22 mouse cellular contexts compared by ENCODE assay signal in the genomic region with DNA sequence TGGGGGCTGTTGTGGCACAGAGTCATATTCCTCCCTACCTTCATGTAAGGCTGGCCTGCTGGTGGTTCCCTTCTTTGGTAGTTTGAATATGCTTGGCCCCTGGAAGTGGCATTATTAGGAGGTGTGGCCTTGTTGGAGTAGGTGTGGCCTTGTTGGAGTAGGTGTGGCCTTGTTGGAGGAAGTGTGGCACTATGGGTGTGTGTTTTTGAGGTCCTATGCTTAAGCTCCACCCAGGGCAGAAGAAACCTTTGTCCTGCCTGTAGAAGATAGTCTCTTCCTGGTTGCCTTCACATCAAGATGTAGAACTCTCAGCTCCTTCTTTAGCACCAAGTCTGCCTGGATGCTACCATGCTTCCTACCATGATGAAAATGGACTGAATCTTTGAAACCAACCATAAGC. TPM values are rescaled to one million over a fixed set of nuclear protein-coding genes. Genes with fewer than 3 reads are reported as not detected.
DNase-seq lines count a peak whose midpoint lies in the region; ATAC-seq and TF ChIP-seq lines count a peak whose summit lies in the region.
"Had no signal": no experiment of that assay in that cellular context is flagged by ENCODE, and none has a peak within 500 bp of the region (broad histone marks: within the 10 kb centered on the region; RNA-seq: fewer than 3 reads in every experiment).

No protein-coding gene starts in this region.

- no peaks in the 10 kb centered on the region for H3K36me3 ChIP-seq in heart, embryonic 11.5 days (ENCODE audit: control insufficient read depth, insufficient read depth, low read length)
- peaks cover 0 to 12% of the 10 kb centered on the region in 2 experiments; a peak in 2 of 4 replicates for H3K36me3 ChIP-seq in MEL (ENCODE audit: control insufficient read depth in 1 of 2, insufficient read depth in 2 of 2, low read length in 2 of 2)
- no peaks in the 10 kb centered on the region for H3K36me3 ChIP-seq in intestine, postnatal 0 days (ENCODE audit: control insufficient read depth, insufficient read depth)
- H3K36me3 ChIP-seq in liver, embryonic 15.5 days (replicated peaks) = no peaks in the 10 kb centered on the region
- H3K36me3 ChIP-seq: forebrain, embryonic 15.5 days; hindbrain, embryonic 15.5 days had no signal

- TF ChIP-seq CTCF in MEL (IDR thresholded peaks at IDR 0.05 in 2 of 3, conservative IDR thresholded peaks at IDR 0.05 in 1 of 3; ENCODE audit: control insufficient read depth in 1 of 3, insufficient read depth in 1 of 3, low read depth in 2 of 3, low read length in 3 of 3, poor library complexity in 1 of 3, severe bottlenecking in 1 of 3) = no peak
- TF ChIP-seq CTCF in intestine, postnatal 0 days (IDR thresholded peaks at IDR 0.05; ENCODE audit: low read depth) = no peak

- no peak overlapping the region for H3K4me3 ChIP-seq in heart, embryonic 11.5 days (ENCODE audit: low read depth, low read length)
- H3K4me3 ChIP-seq in MEL (ENCODE audit: control insufficient read depth in 1 of 2, insufficient read depth in 1 of 2, low read depth in 2 of 2, low read length in 2 of 2) = no peak overlapping the region
- no peak overlapping the region for H3K4me3 ChIP-seq in intestine, postnatal 0 days (ENCODE audit: low read depth, low read length)
- no peak overlapping the region for H3K4me3 ChIP-seq in liver, embryonic 15.5 days (replicated peaks)
- H3K4me3 ChIP-seq: embryonic facial prominence, embryonic 10.5 days; forebrain, embryonic 15.5 days; hindbrain, embryonic 15.5 days; left cerebral cortex, adult 2 months had no signal

- peaks cover 31% of the 10 kb centered on the region for H3K4me1 ChIP-seq in heart, embryonic 11.5 days (ENCODE audit: control insufficient read depth, insufficient read depth, low read length)
- H3K4me1 ChIP-seq in MEL (ENCODE audit: control insufficient read depth in 1 of 2, insufficient read depth in 2 of 2, low read length in 2 of 2) = peaks cover 3 to 22% of the 10 kb centered on the region in 2 experiments
- 0 out of 2 replicates have a peak, but pooled peaks cover 3% of the 10 kb centered on the region for H3K4me1 ChIP-seq in intestine, postnatal 0 days (replicated peaks; ENCODE audit: control insufficient read depth, insufficient read depth, low read length)
- peaks cover 56% of the 10 kb centered on the region for H3K4me1 ChIP-seq in liver, embryonic 15.5 days (replicated peaks)

- H3K27ac ChIP-seq in heart, embryonic 11.5 days (ENCODE audit: low read depth, low read length) = peak overlapping the region; percentile 66; the same call in 1 of the 2 replicates
- H3K27ac ChIP-seq in MEL (ENCODE audit: control insufficient read depth, low read depth, low read length) = no peak overlapping the region
- H3K27ac ChIP-seq in intestine, postnatal 0 days (ENCODE audit: low read depth, low read length) = no peak overlapping the region
- H3K27ac ChIP-seq in liver, embryonic 15.5 days (replicated peaks) = peak overlapping the region; percentile 77
- H3K27ac ChIP-seq: embryonic facial prominence, embryonic 10.5 days; hindbrain, embryonic 15.5 days; kidney, postnatal 0 days; left cerebral cortex, adult 2 months had no signal

- no peak for TF ChIP-seq EP300 in MEL (IDR thresholded peaks at IDR 0.05; ENCODE audit: low read depth in 1 of 2, low read length in 2 of 2)

- no peak for TF ChIP-seq POLR2A in MEL (IDR thresholded peaks at IDR 0.05; ENCODE audit: control insufficient read depth in 1 of 2, insufficient read depth in 1 of 2, low read depth in 1 of 2, low read length in 2 of 2, poor library complexity in 1 of 2)

- no peak overlapping the region for H3K9ac ChIP-seq in heart, embryonic 11.5 days (ENCODE audit: low read depth, low read length)
- no peak overlapping the region for H3K9ac ChIP-seq in MEL (ENCODE audit: control insufficient read depth, low read depth, low read length, poor library complexity, severe bottlenecking)
- H3K9ac ChIP-seq in intestine, postnatal 0 days (ENCODE audit: low read depth, low read length) = no peak overlapping the region
- no peak overlapping the region for H3K9ac ChIP-seq in liver, embryonic 15.5 days
- H3K9ac ChIP-seq: forebrain, embryonic 15.5 days; hindbrain, embryonic 15.5 days had no signal

- peak; percentile 33; the same call in 1 of the 2 replicates for ATAC-seq in heart, embryonic 11.5 days (replicated peaks; ENCODE audit: insufficient number of reproducible peaks, low FRiP score, low TSS enrichment)
- 0 out of 2 replicates have a peak, but pooled peaks have one; percentile 25 for ATAC-seq in intestine, postnatal 0 days
- ATAC-seq in liver, embryonic 15.5 days (ENCODE audit: insufficient read depth) = peak; percentile 25
- ATAC-seq: forebrain, embryonic 15.5 days had no signal

- DNase-seq in heart, postnatal 25 days (ENCODE audit: low spot score) = no peak
- DNase-seq in MEL (ENCODE audit: low read depth, low spot score) = peak; percentile 43
- DNase-seq in thymus, postnatal 14 days = no peak
- DNase-seq in B cell, adult 2 months = no peak
- DNase-seq in kidney, postnatal 14 days = no peak
- DNase-seq: cerebellum, adult 8-10 months; gastrocnemius, postnatal 25 days; heart, postnatal 36 days; kidney, adult 11 months; left cerebral cortex, postnatal 4 days; lung, adult 18-20 months; lung, postnatal 14 days; right cerebral cortex, postnatal 4 days; thymus, adult 18-20 months had no signal

- intact Hi-C loops in heart, postnatal 25 days (cut with DNase I) = no loop called here

- 0 out of 2 replicates have a peak, but pooled peaks cover 2% of the 10 kb centered on the region for H3K9me3 ChIP-seq in heart, embryonic 11.5 days (replicated peaks; ENCODE audit: control insufficient read depth, low read length)
- no peaks in the 10 kb centered on the region for H3K9me3 ChIP-seq in MEL (replicated peaks; ENCODE audit: insufficient read depth, low read length)
- H3K9me3 ChIP-seq in intestine, postnatal 0 days (ENCODE audit: control insufficient read depth) = 0 out of 2 replicates have a peak, but pooled peaks cover under 1% of the 10 kb centered on the region
- H3K9me3 ChIP-seq in liver, embryonic 15.5 days (replicated peaks) = no peaks in the 10 kb centered on the region
- H3K9me3 ChIP-seq: forebrain, embryonic 15.5 days; hindbrain, embryonic 15.5 days had no signal

- no peaks in the 10 kb centered on the region for H3K79me2 ChIP-seq in MEL (ENCODE audit: control insufficient read depth, insufficient read depth, low read length, poor library complexity)

- peak overlapping the region; percentile 14; the same call in 1 of the 2 replicates for H3K4me2 ChIP-seq in heart, embryonic 11.5 days
- H3K4me2 ChIP-seq in intestine, postnatal 0 days (replicated peaks; ENCODE audit: low read depth) = no peak overlapping the region
- H3K4me2 ChIP-seq in liver, embryonic 15.5 days = peak overlapping the region; percentile 27; the same call in 1 of the 2 replicates
- H3K4me2 ChIP-seq: forebrain, embryonic 15.5 days; hindbrain, embryonic 15.5 days had no signal

- no peak for TF ChIP-seq RAD21 in MEL (IDR thresholded peaks at IDR 0.05; ENCODE audit: low read depth, low read length)

- H3K27me3 ChIP-seq in heart, embryonic 11.5 days (ENCODE audit: control insufficient read depth, insufficient read depth, low read length) = no peaks in the 10 kb centered on the region
- no peaks in the 10 kb centered on the region for H3K27me3 ChIP-seq in MEL (ENCODE audit: control insufficient read depth in 1 of 2, insufficient read depth in 2 of 2, low read length in 2 of 2)
- H3K27me3 ChIP-seq in intestine, postnatal 0 days (replicated peaks; ENCODE audit: control insufficient read depth, insufficient read depth, low read length) = no peaks in the 10 kb centered on the region
- H3K27me3 ChIP-seq in liver, embryonic 15.5 days = no peaks in the 10 kb centered on the region
- H3K27me3 ChIP-seq: forebrain, embryonic 15.5 days; hindbrain, embryonic 15.5 days had no signal

TF ChIP-seq in MEL, 35 proteins besides CTCF, POLR2A, EP300 and RAD21:
- TF ChIP-seq MYB (IDR thresholded peaks at IDR 0.05; ENCODE audit: low read depth, low read length) (no peak), ELF1 (IDR thresholded peaks at IDR 0.05; ENCODE audit: low read depth, low read length) (0 out of 2 replicates have a peak, but pooled peaks have one; percentile 9), MAFK (IDR thresholded peaks at IDR 0.05; ENCODE audit: borderline replicate concordance, low read depth, low read length) (no peak), SMC3 (IDR thresholded peaks at IDR 0.05; ENCODE audit: low read depth, low read length) (no peak), SIN3A (IDR thresholded peaks at IDR 0.05; ENCODE audit: low read length) (no peak), POLR2AphosphoS2 (IDR thresholded peaks at IDR 0.05; ENCODE audit: low read length) (no peak), E2F4 (IDR thresholded peaks at IDR 0.05; ENCODE audit: borderline replicate concordance, low read depth, low read length) (no peak)

RNA-seq across cellular contexts. Expression of gene Eipr1, which starts 51.4 kb away (rescaled TPM):
- polyA plus RNA-seq in heart, embryonic 11.5 days (2014; fragmentation: Nextera tagmentation; extraction: Ambion mirVana) = 26.0 and 27.5 TPM in 2 replicates
- total RNA-seq in heart, postnatal 25 days (2021) = 1 to 10 TPM; 8.5 to 9.4 TPM
- 40.7 and 45.8 TPM in 2 replicates for total RNA-seq in MEL (2012; rRNA removed)
- polyA plus RNA-seq in MEL (2012; ENCODE audit: insufficient read depth in 1 of 2, insufficient read length in 2 of 2, low read depth in 1 of 2, low replicate concordance in 2 of 2, missing spikeins in 1 of 2) = 10 to 100 TPM in 1 of 2 experiments, not detected in 1; 51.5 TPM
- polyA plus RNA-seq in intestine, postnatal 0 days (2015; fragmentation: Nextera tagmentation; extraction: Ambion mirVana) = 23.0 and 23.3 TPM in 2 replicates
- polyA plus RNA-seq in liver, embryonic 15.5 days (2015; fragmentation: Nextera tagmentation; extraction: Ambion mirVana) = 27.1 and 31.7 TPM in 2 replicates

RNA-seq across cellular contexts. Expression of gene Trappc12, which starts 52.8 kb away (rescaled TPM):
- 32.9 and 33.3 TPM in 2 replicates for polyA plus RNA-seq in heart, embryonic 11.5 days (2014; fragmentation: Nextera tagmentation; extraction: Ambion mirVana)
- total RNA-seq in heart, postnatal 25 days (2021) = 10 to 100 TPM; 19.4 to 21.5 TPM
- total RNA-seq in MEL (2012; rRNA removed) = 29.4 and 31.1 TPM in 2 replicates
- 10 to 100 TPM in 1 of 2 experiments, not detected in 1; 35.1 TPM for polyA plus RNA-seq in MEL (2012; ENCODE audit: insufficient read depth in 1 of 2, insufficient read length in 2 of 2, low read depth in 1 of 2, low replicate concordance in 2 of 2, missing spikeins in 1 of 2)
- polyA plus RNA-seq in intestine, postnatal 0 days (2015; fragmentation: Nextera tagmentation; extraction: Ambion mirVana) = 15.3 and 16.9 TPM in 2 replicates
- polyA plus RNA-seq in liver, embryonic 15.5 days (2015; fragmentation: Nextera tagmentation; extraction: Ambion mirVana) = 16.7 and 18.1 TPM in 2 replicates

Comparison
In these comparisons a context has a peak if more than half of its experiments do, and no peak if none do; other contexts are left out.
1. H3K27ac ChIP-seq: peak in heart, embryonic 11.5 days (single experiment) and liver, embryonic 15.5 days (single experiment); none in MEL (single experiment) and intestine, postnatal 0 days (single experiment).
2. Peak in every context shown above with its lines, with median percentiles within 50 percentile points of each other: ATAC-seq.